Mouse (Mus musculus) kidney, adult 2 months (tissue): ENCODE data around the gene Plekhg2. TPM values are rescaled to one million over a fixed set of nuclear protein-coding genes. Genes with fewer than 3 reads are reported as not detected.

ENCODE experiments used
- DNase-seq: peaks from one replicate; pipeline ENCODE4 v3.0.0; 2021
- H3K27ac ChIP-seq: fragments of 200-500 bp; 2 replicates; pipeline ENCODE4 v1.5.1; 2012; ENCODE audit warnings: low read depth, low read length, control low read depth, inconsistent platforms; ENCODE audit not compliant: insufficient read depth
- H3K27me3 ChIP-seq: fragments of 200-500 bp; replicated peaks from 2 replicates; pipeline ENCODE4 v1.6.1; 2012; ENCODE audit warnings: mild to moderate bottlenecking, moderate library complexity, low read length, inconsistent platforms; ENCODE audit not compliant: control insufficient read depth, insufficient read depth
- H3K36me3 ChIP-seq: fragments of 200-500 bp; 2 replicates; pipeline ENCODE4 v1.6.1; 2012; ENCODE audit warnings: mild to moderate bottlenecking, moderate library complexity, low read length, inconsistent platforms; ENCODE audit not compliant: control insufficient read depth, insufficient read depth
- H3K4me1 ChIP-seq: fragments of 200-500 bp; 2 replicates; pipeline ENCODE4 v1.6.1; 2011; ENCODE audit warnings: low read length; ENCODE audit not compliant: control insufficient read depth, insufficient read depth
- H3K4me3 ChIP-seq: fragments of 200-500 bp; 2 replicates; pipeline ENCODE4 v1.5.1; 2011; ENCODE audit warnings: mild to moderate bottlenecking, low read depth, low read length, control low read depth; ENCODE audit not compliant: insufficient read depth
- CTCF ChIP-seq: fragments of 200-500 bp; conservative IDR thresholded peaks from 2 replicates; pipeline ENCODE4 v1.5.1; 2011; ENCODE audit warnings: low read depth, mild to moderate bottlenecking, control low read depth, low read length, moderate library complexity, mixed read lengths; ENCODE audit not compliant: insufficient read depth, insufficient read length
- POLR2A ChIP-seq: fragments of 200-500 bp; IDR thresholded peaks from one replicate; pipeline ENCODE4 v1.6.1; 2011; ENCODE audit warnings: low read depth, low read length, control low read depth
- WGBS: fragments of 180-500 bp; shearing (Covaris S2); methylation state at CpG from one replicate; pipeline ENCODE4 v1.1.7; 2018; 5-methylcytosine and 5-hydroxymethylcytosine counted together
- polyA plus RNA-seq: library from polyadenylated mRNA; depleted of rRNA; stranded (reverse); fragments of >200 nt; gene quantifications from 2 replicates; pipeline ENCODE4 v1.2.3, GENCODE M21; 2012

Gene Plekhg2
- polyA plus RNA-seq, 1 experiment = 14.6 TPM

DNA sequence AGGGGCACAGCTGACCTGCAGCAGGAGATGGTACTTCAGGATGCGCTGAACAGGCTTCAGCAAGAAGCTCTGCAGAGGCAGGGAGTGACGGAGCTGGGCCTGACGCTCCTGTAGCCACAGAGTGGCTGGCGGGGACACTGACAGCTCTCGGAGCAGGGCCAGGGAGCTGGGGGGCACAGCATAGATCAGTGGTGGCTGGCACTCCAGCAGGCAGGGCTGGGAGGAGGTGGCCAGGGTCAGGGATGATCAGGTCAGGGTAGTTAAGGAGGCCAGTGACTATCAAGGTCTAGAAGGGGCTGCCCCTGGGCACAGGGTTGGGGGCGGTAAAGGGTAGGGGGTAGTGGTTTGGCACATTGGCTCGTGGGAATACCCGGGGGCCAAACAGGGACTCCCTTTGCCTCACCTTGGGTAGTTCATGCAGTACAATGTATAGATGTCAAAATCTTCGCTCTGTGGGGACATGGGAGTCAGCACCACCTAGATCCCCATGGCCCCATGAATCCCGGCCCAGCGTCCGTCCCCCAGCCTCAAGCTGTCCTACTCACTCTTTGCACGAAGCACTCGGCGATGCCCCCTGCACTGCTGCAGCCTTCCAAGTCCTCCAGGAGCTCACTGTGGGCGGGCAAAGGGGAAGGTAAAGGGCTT, 4.0 kb downstream of the Plekhg2 start:
- Histone ChIP-seq H3K27ac (no peak overlapping the region), H3K27me3 (no peaks in the 10 kb centered on the region), H3K4me3 (no peak overlapping the region), H3K4me1 (no peaks in the 10 kb centered on the region), H3K36me3 (no peaks in the 10 kb centered on the region)
- DNase-seq = no peak
- 89% methylated on average over 16 of the region's 16 CpGs for WGBS
- TF ChIP-seq CTCF (no peak), POLR2A (no peak)

DNA sequence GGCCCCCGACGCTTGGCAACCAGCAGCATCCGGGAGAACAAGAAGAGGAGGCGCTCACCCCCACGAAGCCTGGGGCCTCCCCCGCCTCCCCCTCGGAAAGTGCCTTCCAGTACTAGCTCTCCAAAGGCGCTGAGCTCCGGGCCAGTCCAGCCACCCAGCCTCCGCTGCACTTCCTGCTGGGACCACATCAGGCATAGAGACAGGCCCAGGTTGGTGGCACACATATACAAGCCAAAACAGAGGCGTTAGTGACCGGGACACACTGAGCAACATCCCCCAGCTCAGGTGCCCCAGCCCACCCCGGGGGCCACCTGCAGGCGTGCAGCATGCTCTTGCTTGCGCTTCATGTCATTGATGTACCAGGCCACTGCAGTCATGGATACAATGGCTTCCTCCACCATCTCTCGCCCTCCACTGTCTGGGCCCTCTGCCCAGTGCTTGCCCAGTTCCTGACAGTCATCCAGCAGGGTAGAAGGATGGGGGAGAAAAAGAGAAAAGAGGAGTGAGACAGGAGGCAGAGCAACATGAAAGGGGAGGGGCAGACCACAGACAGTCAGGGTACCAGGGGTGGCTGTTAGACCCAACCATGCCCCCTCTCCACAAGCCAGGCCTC, 4.6 kb downstream of the Plekhg2 start:
- no peak for TF ChIP-seq CTCF
- TF ChIP-seq POLR2A = no peak
- WGBS = 89% methylated on average over 16 of the region's 16 CpGs
- no peak for DNase-seq
- H3K36me3 ChIP-seq = no peaks in the 10 kb centered on the region
- H3K4me3 ChIP-seq = no peak overlapping the region
- H3K27ac ChIP-seq = no peak overlapping the region
- H3K4me1 ChIP-seq = no peaks in the 10 kb centered on the region
- H3K27me3 ChIP-seq = no peaks in the 10 kb centered on the region

DNA sequence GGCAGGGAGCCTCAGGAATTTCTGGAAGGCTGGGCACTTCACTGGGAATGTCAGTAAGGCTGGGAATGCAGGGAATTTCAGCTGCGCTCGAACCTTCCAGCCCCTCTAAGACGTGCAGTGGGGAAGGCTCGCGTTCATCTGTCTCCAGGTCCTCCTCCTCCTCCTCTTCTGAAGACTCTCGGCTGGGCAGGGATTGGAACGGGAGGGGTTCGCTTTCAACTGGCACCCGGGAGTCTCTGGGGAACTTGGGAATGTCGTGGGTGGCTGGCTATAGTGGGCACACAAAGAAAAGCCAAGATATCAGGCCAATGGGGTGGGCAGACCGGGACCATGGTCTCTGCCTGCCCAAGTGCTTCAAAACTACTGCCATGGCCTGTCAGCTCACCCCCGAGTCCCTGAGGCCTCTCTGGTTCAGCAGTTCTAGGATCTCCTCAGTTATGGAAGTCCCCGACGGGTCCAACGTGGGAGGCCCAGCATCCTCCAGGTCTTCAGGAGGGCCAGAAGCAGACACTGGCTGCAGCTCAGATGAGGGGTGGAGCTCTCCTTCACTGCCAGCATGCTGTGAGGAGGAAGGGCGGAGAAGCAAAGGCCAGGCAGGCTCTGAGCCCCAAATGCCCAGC, 9.8 kb downstream of the Plekhg2 start:
- 68% methylated on average over 16 of the region's 16 CpGs for WGBS
- Histone ChIP-seq H3K27me3 (no peaks in the 10 kb centered on the region), H3K4me3 (no peak overlapping the region), H3K36me3 (no peaks in the 10 kb centered on the region), H3K4me1 (peaks cover 5% of the 10 kb centered on the region), H3K27ac (no peak overlapping the region)
- no peak for DNase-seq
- no peak for TF ChIP-seq POLR2A

DNA sequence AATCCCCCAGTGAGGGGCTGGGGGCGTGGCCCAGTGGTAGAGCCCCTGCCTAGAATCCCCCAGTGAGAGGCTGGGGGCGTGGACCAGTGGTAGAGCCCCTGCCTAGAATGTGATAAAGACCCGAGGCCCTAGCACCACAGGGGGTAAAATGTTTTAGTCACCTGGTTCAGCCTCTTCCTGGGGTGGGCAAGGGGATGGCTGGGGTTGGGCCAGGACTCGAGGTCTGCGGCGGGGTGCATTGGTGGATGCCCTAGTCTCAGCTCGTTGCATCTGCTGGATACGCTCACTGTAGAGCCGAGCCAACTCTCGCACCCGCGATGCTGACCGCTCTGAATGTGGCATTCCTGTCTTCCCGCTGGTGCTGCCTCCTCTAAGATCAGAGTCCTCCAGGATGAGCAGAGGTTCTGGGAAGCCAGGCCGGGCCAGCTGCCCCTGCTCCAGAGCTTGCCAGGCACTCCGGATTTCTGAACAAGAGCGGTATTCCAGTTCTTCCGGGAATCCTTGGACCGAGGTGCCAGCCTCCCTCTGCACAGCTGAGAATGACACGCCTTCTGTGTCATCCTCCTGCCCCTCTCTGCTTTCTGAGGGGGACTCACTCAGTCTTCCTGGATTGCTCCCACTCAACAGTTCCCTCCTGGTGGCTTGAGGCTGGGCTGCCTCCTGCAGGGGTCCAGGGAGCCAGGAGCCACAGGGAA, 10.6 kb downstream of the Plekhg2 start:
- TF ChIP-seq CTCF (no peak), POLR2A (no peak)
- 87% methylated on average over 20 of the region's 20 CpGs for WGBS
- Histone ChIP-seq H3K4me1 (peaks cover 10% of the 10 kb centered on the region), H3K4me3 (no peak overlapping the region), H3K27ac (no peak overlapping the region), H3K27me3 (no peaks in the 10 kb centered on the region), H3K36me3 (no peaks in the 10 kb centered on the region)
- DNase-seq = no peak

DNA sequence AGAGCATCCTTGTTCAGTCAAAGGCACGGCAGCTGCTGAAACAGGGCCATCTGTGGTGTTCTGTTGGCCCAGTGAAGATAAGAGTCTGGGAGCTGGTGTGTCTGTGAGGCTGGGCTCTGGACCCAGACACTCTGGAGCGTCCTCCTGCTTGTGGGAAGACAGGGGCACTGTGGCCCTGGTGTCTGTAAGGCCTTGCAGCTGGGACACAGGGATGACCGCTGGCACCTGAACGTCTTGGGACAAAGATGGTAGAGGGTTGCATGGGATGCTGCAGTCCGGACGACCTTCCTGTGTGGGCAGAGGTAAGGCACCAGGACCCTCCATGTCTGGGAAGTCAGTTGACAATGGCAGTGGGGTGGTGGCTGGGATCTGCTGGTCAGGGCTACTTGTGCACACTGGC, 12.1 kb downstream of the Plekhg2 start:
- Histone ChIP-seq H3K36me3 (no peaks in the 10 kb centered on the region), H3K27ac (no peak overlapping the region), H3K27me3 (no peaks in the 10 kb centered on the region), H3K4me3 (no peak overlapping the region), H3K4me1 (peaks cover 10% of the 10 kb centered on the region)
- 89% methylated on average over 6 of the region's 6 CpGs for WGBS
- DNase-seq = no peak
- TF ChIP-seq POLR2A (no peak), CTCF (no peak)

DNA sequence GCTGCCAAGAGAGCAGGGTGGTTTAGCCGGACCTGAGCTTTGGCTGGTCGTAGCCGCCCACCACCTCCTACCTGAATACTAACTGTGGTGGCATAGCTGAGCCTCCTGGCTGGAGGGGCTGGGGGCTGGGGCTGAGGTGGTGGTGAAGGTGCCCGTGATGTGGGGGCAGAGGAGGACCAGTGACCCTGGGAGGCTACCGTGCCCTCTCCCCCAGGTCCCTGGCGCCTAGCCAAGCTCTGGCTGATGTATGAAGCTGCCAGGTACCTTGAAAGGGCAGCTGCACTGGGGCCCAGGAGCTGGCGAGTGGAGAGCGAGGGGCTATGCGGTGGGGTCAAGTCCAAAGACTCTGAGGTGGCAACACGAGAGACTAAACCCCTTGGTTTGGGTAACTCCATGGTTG, 12.5 kb downstream of the Plekhg2 start:
- H3K27ac ChIP-seq = no peak overlapping the region
- H3K36me3 ChIP-seq = no peaks in the 10 kb centered on the region

DNA sequence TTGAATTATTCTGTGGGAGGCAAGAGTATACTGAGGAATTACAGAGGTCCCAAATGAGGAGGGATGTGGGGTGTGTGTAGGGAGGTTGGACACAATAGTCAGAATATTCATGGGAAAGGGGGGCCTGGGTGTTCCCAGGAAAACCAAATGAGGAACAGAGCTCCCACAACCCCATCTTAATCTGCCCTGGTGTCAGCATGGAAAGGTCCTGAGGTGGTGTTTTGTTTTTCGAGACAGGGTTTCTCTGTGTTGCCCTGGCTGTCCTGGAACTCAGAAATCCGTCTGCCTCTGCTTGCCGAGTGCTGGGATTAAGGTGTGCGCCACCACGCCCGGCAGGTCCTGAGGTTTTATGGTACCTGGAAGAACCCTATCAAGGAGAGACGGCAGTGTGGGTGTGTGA, 14.0 kb downstream of the Plekhg2 start:
- no peaks in the 10 kb centered on the region for H3K36me3 ChIP-seq

More for the DNA sequence above, 12.5 kb downstream of the Plekhg2 start:
- no peak for DNase-seq
- TF ChIP-seq POLR2A = no peak
- no peak for TF ChIP-seq CTCF
- no peaks in the 10 kb centered on the region for H3K27me3 ChIP-seq
- 86% methylated on average over 10 of the region's 10 CpGs for WGBS
- H3K4me3 ChIP-seq = no peak overlapping the region
- peaks cover 10% of the 10 kb centered on the region for H3K4me1 ChIP-seq

More for the DNA sequence above, 14.0 kb downstream of the Plekhg2 start:
- no peak for DNase-seq
- TF ChIP-seq POLR2A (no peak), CTCF (no peak)
- Histone ChIP-seq H3K27me3 (no peaks in the 10 kb centered on the region), H3K4me3 (no peak overlapping the region), H3K4me1 (peaks cover 10% of the 10 kb centered on the region), H3K27ac (0 out of 2 replicates have a peak overlapping the region, but pooled peaks have one; percentile 58)
- WGBS = 75% methylated on average over 7 of the region's 7 CpGs
